Mouse (Mus musculus) forebrain, postnatal 0 days (tissue): ENCODE measurements around the gene Phlda1. TPM values are rescaled to one million over a fixed set of nuclear protein-coding genes. Genes with fewer than 3 reads are reported as not detected.

ENCODE experiments used
- ATAC-seq: fragments of 200-750 bp; cut with Nextera tagmentation; 2 replicates; pipeline ENCODE4 v1.8.0; 2017; ENCODE audit warnings: mild to moderate bottlenecking, moderate library complexity
- DNase-seq: peaks from one replicate; pipeline ENCODE4 v3.0.0-alpha.2; 2015
- H3K27ac ChIP-seq: fragments of 300-500 bp; sonication (generic); 2 replicates; pipeline ENCODE4 v1.5.1; 2014; ENCODE audit warnings: low read depth, mild to moderate bottlenecking, antibody characterized with exemption, low read length, moderate library complexity, mixed read lengths
- H3K27me3 ChIP-seq: fragments of 300-500 bp; sonication (generic); 2 replicates; pipeline ENCODE4 v1.6.1; 2014; ENCODE audit warnings: mild to moderate bottlenecking, low read length, mixed read lengths; ENCODE audit not compliant: insufficient read depth
- H3K36me3 ChIP-seq: fragments of 300-500 bp; sonication (generic); 2 replicates; pipeline ENCODE4 v1.6.1; 2014; ENCODE audit warnings: mild to moderate bottlenecking, moderate library complexity; ENCODE audit not compliant: insufficient read depth
- H3K4me1 ChIP-seq: fragments of 300-500 bp; sonication (generic); 2 replicates; pipeline ENCODE4 v1.6.1; 2014; ENCODE audit warnings: antibody characterized with exemption; ENCODE audit not compliant: insufficient read depth
- H3K4me2 ChIP-seq: fragments of 300-500 bp; sonication (generic); 2 replicates; pipeline ENCODE4 v1.6.1; 2014; ENCODE audit warnings: low read depth, mild to moderate bottlenecking, moderate library complexity
- H3K4me3 ChIP-seq: fragments of 300-500 bp; sonication (generic); 2 replicates; pipeline ENCODE4 v1.5.1; 2014; ENCODE audit warnings: low read depth, low read length, mixed read lengths
- H3K9ac ChIP-seq: fragments of 300-500 bp; sonication (generic); 2 replicates; pipeline ENCODE4 v1.6.1; 2014; ENCODE audit warnings: mild to moderate bottlenecking
- H3K9me3 ChIP-seq: fragments of 300-500 bp; sonication (generic); 2 replicates; pipeline ENCODE4 v1.6.1; 2016; ENCODE audit warnings: low read length
- CTCF ChIP-seq: sonication (generic); IDR thresholded peaks from 2 replicates; pipeline ENCODE4 v1.5.1; 2016; ENCODE audit warnings: antibody characterized with exemption, control low read depth, low read depth
- WGBS: fragments of 180-500 bp; shearing (Covaris S2); extraction: QIAGEN DNeasy Blood & Tissue Kit; methylation state at CpG from one replicate; pipeline ENCODE4 v1.1.7; 2014; 5-methylcytosine and 5-hydroxymethylcytosine counted together
- polyA plus RNA-seq: library from polyadenylated mRNA; unstranded; fragments of >200 nt; fragmentation: Nextera tagmentation; extraction: Ambion mirVana; gene quantifications from 2 replicates; pipeline ENCODE4 v1.2.1, GENCODE M21; 2015
- total RNA-seq: library from RNA; depleted of rRNA; stranded (reverse); fragments of >200 nt; gene quantifications from 2 replicates; pipeline ENCODE4 v1.2.3, GENCODE M21; 2014

Gene Phlda1
- total and polyA plus RNA-seq, 2 experiments from 2014 or later, result 8.9 to 29.3 TPM

GRCm38 (mm10) chr10:111527057-111527456 is 21.0 kb downstream of the Phlda1 start:
- no peak overlapping the region for H3K4me2 ChIP-seq
- no peak for ATAC-seq
- TF ChIP-seq CTCF, result no peak
- no peaks in the 10 kb centered on the region for H3K9me3 ChIP-seq
- no peak overlapping the region for H3K4me3 ChIP-seq
- WGBS, result 68% methylated on average over 5 of the region's 5 CpGs
- no peak overlapping the region for H3K9ac ChIP-seq
- DNase-seq, result no peak
- no peaks in the 10 kb centered on the region for H3K27me3 ChIP-seq
- no peaks in the 10 kb centered on the region for H3K4me1 ChIP-seq
- no peaks in the 10 kb centered on the region for H3K36me3 ChIP-seq
- H3K27ac ChIP-seq, result no peak overlapping the region

DNA sequence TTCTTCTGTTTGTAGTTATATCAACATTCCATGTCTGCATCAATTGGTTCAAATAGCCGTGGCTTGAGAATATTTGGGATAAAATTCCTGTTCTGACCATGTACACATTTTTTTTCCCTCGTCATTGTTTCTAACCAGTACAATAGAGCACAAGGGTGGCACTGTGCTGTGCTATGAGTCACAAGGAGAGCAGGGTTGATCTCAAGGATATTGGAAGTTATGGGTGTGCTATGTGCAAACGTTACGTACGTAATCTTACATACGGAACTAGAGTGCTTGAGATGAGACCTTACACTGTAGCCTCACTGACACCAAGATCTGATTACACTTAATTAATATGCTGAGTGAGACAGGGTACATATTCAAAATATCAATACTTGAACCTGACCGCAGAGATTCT is 21.5 kb downstream of the Phlda1 start:
- TF ChIP-seq CTCF, result no peak
- Histone ChIP-seq H3K9ac (no peak overlapping the region), H3K27me3 (no peaks in the 10 kb centered on the region), H3K4me3 (no peak overlapping the region), H3K27ac (no peak overlapping the region), H3K36me3 (no peaks in the 10 kb centered on the region), H3K4me1 (no peaks in the 10 kb centered on the region), H3K9me3 (no peaks in the 10 kb centered on the region), H3K4me2 (no peak overlapping the region)
- no peak for DNase-seq
- ATAC-seq, result no peak
- WGBS, result 93% methylated on average over 7 of the region's 7 CpGs

DNA sequence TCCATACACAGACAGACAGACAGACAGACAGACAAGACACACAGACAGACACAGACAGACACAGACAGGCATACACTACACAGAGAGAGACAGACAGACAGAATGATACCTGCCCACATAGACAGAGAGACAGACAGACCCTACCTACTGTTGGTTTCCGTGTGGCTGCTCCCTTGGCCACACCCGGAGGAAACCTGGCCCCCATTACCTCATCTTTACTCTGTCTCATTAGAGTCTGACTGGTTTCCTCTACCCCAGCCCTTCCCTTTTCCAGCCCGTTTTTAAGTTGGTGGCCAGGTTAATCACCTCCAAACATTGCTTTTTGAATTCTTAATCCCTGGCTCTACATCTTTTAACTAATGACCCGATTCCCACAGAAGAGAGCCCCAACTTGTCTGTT is 22.2 kb downstream of the Phlda1 start:
- no peak for TF ChIP-seq CTCF
- Histone ChIP-seq H3K36me3 (no peaks in the 10 kb centered on the region), H3K4me3 (no peak overlapping the region), H3K4me1 (no peaks in the 10 kb centered on the region), H3K9ac (no peak overlapping the region), H3K9me3 (no peaks in the 10 kb centered on the region), H3K4me2 (no peak overlapping the region), H3K27ac (no peak overlapping the region), H3K27me3 (no peaks in the 10 kb centered on the region)
- no peak for DNase-seq
- WGBS, result 61% methylated on average over 4 of the region's 4 CpGs
- ATAC-seq, result no peak

GRCm38 (mm10) chr10:111530398-111530797 is 24.3 kb downstream of the Phlda1 start:
- H3K4me3 ChIP-seq, result no peak overlapping the region
- ATAC-seq (no peak), DNase-seq (no peak)
- no peak for TF ChIP-seq CTCF
- no peak overlapping the region for H3K4me2 ChIP-seq
- no peaks in the 10 kb centered on the region for H3K9me3 ChIP-seq
- 94% methylated on average over 7 of the region's 7 CpGs for WGBS
- no peaks in the 10 kb centered on the region for H3K4me1 ChIP-seq
- no peak overlapping the region for H3K9ac ChIP-seq
- H3K36me3 ChIP-seq, result no peaks in the 10 kb centered on the region
- no peaks in the 10 kb centered on the region for H3K27me3 ChIP-seq
- no peak overlapping the region for H3K27ac ChIP-seq

DNA sequence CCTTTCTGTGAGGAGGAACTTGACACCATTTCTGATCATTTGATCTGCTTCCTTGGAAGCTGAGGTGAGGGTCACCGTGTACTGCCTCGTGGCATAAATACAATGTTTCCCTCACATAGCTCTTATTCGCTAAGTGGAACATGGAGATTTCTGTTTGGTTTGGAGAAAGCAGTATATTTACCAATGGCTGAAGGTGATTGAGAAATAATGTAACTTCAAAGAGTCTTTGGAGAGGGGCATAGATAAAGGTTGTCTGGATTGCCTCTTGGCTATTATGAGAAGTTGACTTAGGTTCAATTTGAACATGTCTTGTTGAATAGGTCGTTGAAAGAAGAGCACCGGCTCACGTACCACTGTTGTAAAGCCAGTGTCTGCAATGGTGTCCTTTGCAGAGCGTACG is 28.6 kb downstream of the Phlda1 start:
- Histone ChIP-seq H3K4me3 (no peak overlapping the region), H3K9ac (no peak overlapping the region), H3K4me1 (no peaks in the 10 kb centered on the region), H3K27me3 (no peaks in the 10 kb centered on the region), H3K27ac (no peak overlapping the region), H3K9me3 (no peaks in the 10 kb centered on the region), H3K4me2 (no peak overlapping the region), H3K36me3 (no peaks in the 10 kb centered on the region)
- WGBS, result 88% methylated on average over 8 of the region's 8 CpGs
- DNase-seq (no peak), ATAC-seq (no peak)
- no peak for TF ChIP-seq CTCF

- 89% methylated on average over 19 of the region's 19 CpGs for WGBS
- ATAC-seq, result no peak
- Histone ChIP-seq H3K9ac (no peak overlapping the region), H3K27ac (no peak overlapping the region), H3K27me3 (no peaks in the 10 kb centered on the region), H3K9me3 (no peaks in the 10 kb centered on the region), H3K4me3 (no peak overlapping the region), H3K36me3 (no peaks in the 10 kb centered on the region), H3K4me1 (no peaks in the 10 kb centered on the region), H3K4me2 (peak overlapping the region; percentile 13; the same call in 1 of the 2 replicates)
- no peak for DNase-seq
- no peak for TF ChIP-seq CTCF
These were observed 31.3 kb downstream of the Phlda1 start for GRCm38 (mm10) chr10:111537410-111537809.

GRCm38 (mm10) chr10:111539724-111540324 is 33.7 kb downstream of the Phlda1 start:
- Histone ChIP-seq H3K9me3 (no peaks in the 10 kb centered on the region), H3K36me3 (no peaks in the 10 kb centered on the region), H3K27ac (peak overlapping the region; percentile 10; the same call in 1 of the 2 replicates), H3K4me1 (no peaks in the 10 kb centered on the region; the same call in 1 of the 2 replicates), H3K27me3 (no peaks in the 10 kb centered on the region), H3K9ac (no peak overlapping the region), H3K4me2 (no peak overlapping the region), H3K4me3 (no peak overlapping the region)
- ATAC-seq (peak; percentile 62), DNase-seq (no peak)
- no peak for TF ChIP-seq CTCF
- 41% methylated on average over 9 of the region's 9 CpGs for WGBS
